Mouse (Mus musculus) right cerebral cortex, adult 18-20 months (tissue): ENCODE measurements around the gene Megf11.
A peak's percentile ranks its signal among the peaks of the same experiment; 100 is the strongest.

Experiments used
- DNase-seq: peaks from one replicate; pipeline ENCODE4 v3.0.0; 2022; ENCODE audit warnings: mixed read lengths

Gene Megf11

DNA sequence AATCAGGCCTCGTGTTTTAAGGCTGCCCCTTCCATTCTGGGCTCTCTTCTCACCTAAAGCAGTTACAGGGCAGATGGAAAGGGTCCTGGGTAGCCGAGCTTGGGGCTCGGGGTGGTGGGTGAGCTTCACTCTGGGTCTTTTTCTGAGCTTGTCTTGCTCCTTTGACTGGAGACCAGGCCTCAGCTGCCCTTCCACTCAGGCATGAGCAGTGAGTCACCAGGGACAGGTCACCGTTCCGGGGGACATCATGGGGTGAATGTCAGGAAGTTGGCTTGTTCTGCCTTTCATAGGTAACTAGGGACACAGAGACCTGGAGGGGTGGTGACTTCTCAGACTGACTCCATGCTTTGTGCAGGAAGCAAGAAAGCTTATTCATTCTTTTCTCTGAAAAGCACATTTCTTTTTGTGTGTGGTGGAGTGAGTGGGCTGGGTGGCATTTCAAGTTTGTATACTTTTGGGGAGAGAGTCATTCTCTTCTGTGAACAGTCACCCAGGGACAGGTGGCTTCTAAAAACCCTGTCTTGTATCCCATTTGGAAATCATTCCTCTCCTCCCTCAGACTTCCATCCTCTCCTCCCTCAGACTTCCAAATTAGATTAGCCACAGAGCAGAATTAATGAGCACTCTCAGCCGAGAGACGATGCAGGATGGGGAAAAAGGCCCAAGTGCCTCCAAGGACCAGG lies 10.0 kb downstream of the Megf11 start:
- peak; percentile 42 for DNase-seq

GRCm38 (mm10) chr9:64397108-64397507 lies 11.7 kb downstream of the Megf11 start:
- DNase-seq: no peak

GRCm38 (mm10) chr9:64399121-64399520 lies 13.7 kb downstream of the Megf11 start:
- DNase-seq: peak; percentile 20

- DNase-seq: no peak
Measured at GRCm38 (mm10) chr9:64402141-64402540, 16.7 kb downstream of the Megf11 start.

DNA sequence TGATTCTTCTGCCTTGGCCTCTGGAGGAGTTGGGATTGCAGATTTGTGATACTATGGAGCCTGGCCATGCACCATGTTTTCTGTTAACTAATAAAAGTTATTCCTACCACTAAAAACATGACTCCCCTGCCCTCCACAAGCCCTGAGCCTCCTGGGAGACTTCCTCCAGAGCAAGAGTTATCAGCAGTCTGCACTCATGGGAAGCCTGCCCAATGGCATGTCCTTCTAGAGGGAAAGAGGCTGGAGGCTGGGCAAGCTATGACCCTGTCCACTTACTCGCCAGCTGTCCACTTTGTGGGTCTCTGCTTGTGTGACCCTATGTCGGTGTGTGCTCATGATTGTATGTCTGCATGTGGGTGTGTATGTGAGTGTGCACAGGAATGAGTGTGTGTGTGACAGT lies 21.4 kb downstream of the Megf11 start:
- DNase-seq: no peak

- no peak for DNase-seq
Measured at GRCm38 (mm10) chr9:64407390-64407970, 22.1 kb downstream of the Megf11 start.

DNA sequence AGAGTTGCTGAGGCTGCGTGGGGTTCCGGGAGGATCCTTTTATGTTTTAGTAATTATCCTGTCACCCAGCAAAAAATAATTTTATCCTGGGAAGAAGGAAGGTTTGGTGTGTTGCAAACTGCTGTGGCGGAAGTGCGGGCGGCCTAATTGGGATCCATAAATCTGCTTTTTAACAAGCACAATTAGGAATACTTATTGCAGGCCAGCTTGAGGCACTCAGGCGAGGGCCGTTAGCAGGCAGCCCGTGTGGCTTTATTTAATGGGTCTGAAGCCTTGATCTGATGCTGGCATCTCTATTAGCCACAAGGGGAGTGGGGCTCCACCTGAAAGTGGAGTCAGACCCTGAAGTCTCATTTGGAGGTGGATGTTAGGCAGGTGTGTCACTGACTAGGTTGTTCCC lies 23.4 kb downstream of the Megf11 start:
- no peak for DNase-seq

GRCm38 (mm10) chr9:64420471-64420870 lies 35.0 kb downstream of the Megf11 start:
- DNase-seq: no peak

DNA sequence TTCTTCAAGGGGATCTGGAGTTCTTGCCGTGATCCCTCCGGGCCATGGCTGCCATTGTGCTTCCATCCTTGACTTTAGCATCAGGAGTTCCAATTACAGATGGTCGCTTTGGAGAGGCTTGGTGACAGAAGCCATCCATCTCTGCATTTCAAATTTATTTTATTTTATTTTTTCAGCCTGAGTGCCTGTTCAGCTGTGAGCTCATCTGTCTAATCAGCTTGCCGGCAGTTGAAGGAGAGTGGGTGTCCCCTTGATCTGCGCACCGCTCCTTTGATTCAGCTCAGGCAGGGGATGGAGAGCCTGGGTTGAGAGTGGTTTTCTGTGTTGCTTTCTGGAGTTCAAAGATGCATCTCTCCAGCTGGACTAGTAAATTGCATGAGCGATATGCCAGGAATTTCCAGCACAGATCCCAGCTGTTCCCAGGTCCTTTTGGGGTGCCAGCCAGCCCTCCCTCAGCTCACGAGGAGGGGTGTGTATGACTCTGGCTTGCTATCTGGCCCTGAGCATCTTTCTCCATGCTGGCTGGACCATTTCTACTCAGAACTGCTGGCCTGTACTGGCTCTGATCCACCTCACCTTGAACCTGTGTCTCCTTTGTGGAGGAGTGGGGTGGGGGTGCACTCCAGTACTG lies 36.7 kb downstream of the Megf11 start:
- DNase-seq: no peak

DNA sequence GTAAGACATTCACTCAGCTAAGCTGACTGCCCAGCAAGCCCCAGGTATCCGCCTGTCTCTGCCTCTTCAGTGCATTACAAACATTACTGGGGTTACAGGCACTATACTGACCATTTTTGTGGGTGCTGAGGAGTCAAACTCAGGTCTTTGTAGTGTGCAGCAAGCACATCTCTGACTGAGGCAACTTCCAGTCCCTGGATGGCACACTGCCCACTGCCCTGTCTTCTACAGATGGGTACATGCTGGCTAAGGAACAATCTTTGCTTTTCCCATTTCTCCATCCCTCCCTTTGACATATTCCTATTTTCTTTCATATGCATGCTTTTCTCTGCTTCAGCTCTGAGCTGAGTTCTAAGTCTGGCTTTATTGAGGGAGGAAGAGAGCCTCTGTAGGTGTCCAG lies 38.5 kb downstream of the Megf11 start:
- no peak for DNase-seq

DNA sequence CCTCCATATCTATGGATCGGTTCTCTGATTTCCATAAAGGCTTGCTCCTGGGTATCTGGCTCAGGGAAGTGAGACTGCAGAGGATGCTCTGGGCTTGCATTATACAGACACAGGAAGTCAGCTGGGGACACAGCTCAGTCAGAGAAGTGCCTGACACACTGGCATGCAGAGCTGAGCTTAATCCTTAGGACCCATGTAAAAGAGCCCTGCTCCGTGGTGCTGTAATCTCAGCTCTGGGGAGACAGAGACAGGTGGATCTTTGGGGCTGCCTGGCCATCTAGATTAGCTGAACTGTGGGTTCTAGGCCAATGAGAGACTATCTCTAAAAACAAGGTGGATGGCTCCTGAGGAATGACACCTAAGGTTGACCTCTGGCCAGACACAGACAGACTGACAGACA lies 50.7 kb downstream of the Megf11 start:
- no peak for DNase-seq

GRCm38 (mm10) chr9:64440101-64440500 lies 54.7 kb downstream of the Megf11 start:
- no peak for DNase-seq

GRCm38 (mm10) chr9:64445981-64446380 lies 60.6 kb downstream of the Megf11 start:
- no peak for DNase-seq

DNA sequence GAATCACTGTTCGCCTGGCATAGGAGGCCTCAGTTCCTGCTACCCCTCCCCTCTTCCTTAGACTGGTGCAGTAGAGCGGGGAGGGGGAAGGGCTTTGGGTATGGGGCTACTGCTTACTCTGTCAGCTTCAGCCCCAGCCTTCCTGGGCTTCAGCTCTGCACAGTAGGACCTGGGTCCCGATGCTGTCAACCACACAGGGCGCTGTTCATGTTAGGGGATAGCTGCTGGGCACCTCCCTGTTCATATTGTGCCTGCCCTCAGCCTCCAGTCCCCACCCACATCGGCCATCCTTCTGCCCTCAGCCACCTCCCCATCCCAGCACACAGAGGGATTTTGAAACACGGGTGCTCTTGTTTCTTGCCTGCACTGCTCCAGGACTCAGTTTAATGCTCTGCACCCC lies 61.6 kb downstream of the Megf11 start:
- no peak for DNase-seq

- peak; percentile 58 for DNase-seq
Measured at GRCm38 (mm10) chr9:64447522-64447921, 62.1 kb downstream of the Megf11 start.

GRCm38 (mm10) chr9:64452769-64453168 lies 67.3 kb downstream of the Megf11 start:
- no peak for DNase-seq

DNA sequence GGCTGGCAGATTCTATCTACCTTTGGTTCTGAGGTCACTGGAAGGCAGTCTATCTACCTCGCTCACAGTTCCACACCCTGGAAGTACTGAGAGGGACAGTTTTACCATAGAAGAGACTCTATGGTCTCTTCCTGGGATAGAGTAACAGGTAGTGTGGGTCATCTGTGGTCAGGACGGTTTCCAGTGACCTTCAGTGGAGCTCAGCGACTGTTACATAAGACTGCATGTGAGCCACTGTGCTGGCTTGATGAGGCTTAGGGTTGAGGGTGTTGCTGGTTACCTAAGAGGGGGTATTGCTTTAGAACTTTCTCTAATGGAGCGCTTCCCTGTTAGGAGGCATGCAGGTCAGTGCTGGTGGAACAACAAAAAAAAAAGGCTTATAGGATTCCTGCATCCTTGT lies 68.8 kb downstream of the Megf11 start:
- no peak for DNase-seq

- no peak for DNase-seq
Measured at GRCm38 (mm10) chr9:64455910-64456309, 70.5 kb downstream of the Megf11 start.

DNA sequence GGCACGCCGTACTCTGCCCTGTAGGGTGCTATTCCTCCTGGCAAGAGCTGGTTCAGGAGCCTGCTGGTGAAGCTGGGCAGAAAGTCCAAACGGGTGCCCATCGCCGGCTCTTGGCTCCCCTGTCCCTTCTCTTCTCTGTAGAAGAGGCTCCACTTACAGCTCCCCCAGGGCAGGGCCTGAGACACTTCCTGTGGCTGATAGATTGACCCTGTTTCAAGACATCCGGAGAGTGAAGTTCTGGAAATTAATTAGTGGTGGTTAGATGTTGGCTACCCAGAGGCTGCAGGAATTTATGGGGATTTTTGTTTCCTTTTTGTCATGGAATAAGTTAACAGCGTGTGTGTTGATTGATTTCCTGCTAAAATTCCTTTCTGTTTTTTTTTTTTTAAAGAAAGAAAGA lies 72.2 kb downstream of the Megf11 start:
- no peak for DNase-seq

DNA sequence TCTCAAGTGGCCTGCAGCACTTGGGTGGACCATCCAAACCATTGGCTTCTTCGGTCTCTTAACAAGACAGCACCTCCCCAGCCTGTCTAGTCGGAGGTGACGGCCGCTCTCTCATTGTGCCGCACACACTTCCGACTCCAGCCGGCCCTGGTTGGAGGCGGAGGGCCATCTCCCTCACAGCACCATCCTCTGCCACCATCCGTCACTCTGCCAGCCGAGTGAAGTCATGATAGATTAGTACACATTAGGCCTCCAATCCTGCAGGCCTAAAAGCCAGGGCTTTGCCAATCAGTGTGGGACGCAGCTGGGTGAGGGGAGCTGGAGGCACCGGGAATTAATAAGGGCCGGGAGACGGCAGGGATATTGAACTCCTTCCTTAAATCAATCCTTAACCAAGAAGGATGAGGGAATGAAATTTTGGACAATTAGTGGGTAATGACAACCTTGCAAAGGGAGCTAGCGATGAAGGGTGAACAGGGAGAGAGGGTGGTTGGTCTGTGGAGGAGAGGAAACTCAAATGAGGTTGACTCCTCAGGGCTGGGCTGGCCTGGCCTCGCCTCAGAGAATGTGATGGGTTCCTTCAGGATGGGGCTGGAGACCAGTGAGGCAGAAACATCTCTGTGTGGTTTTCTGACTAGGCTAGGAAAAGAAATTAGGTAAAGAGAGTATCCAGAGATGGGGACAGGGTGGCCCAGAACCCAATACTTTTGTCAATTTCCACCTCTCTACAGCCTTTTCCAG lies 76.3 kb downstream of the Megf11 start:
- DNase-seq: no peak

DNA sequence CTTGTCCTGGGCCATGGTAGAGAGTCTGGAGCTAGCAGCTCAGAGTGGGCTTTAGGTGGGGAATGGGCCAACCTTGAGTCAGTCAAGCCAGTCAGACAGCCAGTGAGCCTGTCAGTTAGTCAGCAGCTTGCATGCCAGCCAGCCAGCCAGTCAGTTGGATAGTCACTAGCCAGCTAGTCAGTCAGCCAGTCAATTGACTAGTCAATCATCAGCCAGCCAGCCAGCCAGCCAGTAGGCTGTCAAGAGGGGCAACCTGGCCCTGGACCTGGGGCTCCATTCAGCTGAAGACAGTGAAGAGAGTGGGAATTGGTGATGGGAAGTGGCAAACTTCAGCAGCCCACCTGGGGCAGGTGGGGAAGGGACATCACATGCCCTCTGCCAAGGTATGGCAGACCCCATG lies 77.4 kb downstream of the Megf11 start:
- DNase-seq: no peak

- no peak for DNase-seq
Measured at GRCm38 (mm10) chr9:64466090-64466489, 80.7 kb downstream of the Megf11 start.

GRCm38 (mm10) chr9:64466564-64466963 lies 81.1 kb downstream of the Megf11 start:
- no peak for DNase-seq

GRCm38 (mm10) chr9:64470806-64471205 lies 85.4 kb downstream of the Megf11 start:
- DNase-seq: no peak
